ENCODE assay signal across 11 mouse cellular contexts in genomic region chr4:21761416-21762160, GRCm38 (mm10). TPM values are rescaled to one million over a fixed set of nuclear protein-coding genes. Genes with fewer than 3 reads are reported as not detected.
A peak's percentile ranks its signal among the peaks of the same experiment; 100 is the strongest.
DNase-seq lines count a peak whose midpoint lies in the region.
"Had no signal": no experiment of that assay in that cellular context is flagged by ENCODE, and none has a peak within 500 bp of the region (broad histone marks: within the 10 kb centered on the region; RNA-seq: fewer than 3 reads in every experiment).

No protein-coding gene starts in this region.

- DNase-seq in heart, adult 11 months, result peak; percentile 54
- DNase-seq in heart, adult 8-10 months (ENCODE audit: low spot score), result no peak
- peak; percentile 12 to 25 for DNase-seq in lung, adult 18-20 months
- no peak for DNase-seq in lung, postnatal 25 days (ENCODE audit: low spot score)
- DNase-seq in layer of hippocampus, adult 8-10 months (ENCODE audit: low spot score in 2 of 2), result peak; percentile 23 to 49
- peak; percentile 23 for DNase-seq in lung, postnatal 14 days
- DNase-seq in thymus, postnatal 0 days (ENCODE audit: low spot score), result no peak
- DNase-seq: adrenal gland, adult 8-10 months; cerebellum, adult 9-10 months; gastrocnemius, postnatal 10 days; heart, postnatal 36 days had no signal

RNA-seq across cellular contexts. Expression of gene Usp45, which starts 5.4 kb away (rescaled TPM):
- 10 to 100 TPM; 10.9 to 14.0 (median 13.6) TPM for total RNA-seq in heart, adult 8-10 months (2022)
- 10 to 100 TPM; 47.1 to 64.1 (median 54.4) TPM for total RNA-seq in layer of hippocampus, adult 8-10 months (2022)
- polyA plus RNA-seq in thymus, postnatal 0 days (2015; fragmentation: Nextera tagmentation; extraction: Ambion mirVana), result 7.5 and 8.3 TPM in 2 replicates

RNA-seq across cellular contexts. Expression of gene Tstd3, which starts 5.4 kb away (rescaled TPM):
- total RNA-seq in heart, adult 8-10 months (2022), result 10 to 100 TPM; 14.1 to 22.0 (median 19.2) TPM
- 10 to 100 TPM; 21.7 to 24.5 (median 24.0) TPM for total RNA-seq in layer of hippocampus, adult 8-10 months (2022)
- 9.1 and 9.4 TPM in 2 replicates for polyA plus RNA-seq in thymus, postnatal 0 days (2015; fragmentation: Nextera tagmentation; extraction: Ambion mirVana)

RNA-seq across cellular contexts. Expression of gene Ccnc, which starts 34.1 kb away (rescaled TPM):
- total RNA-seq in heart, adult 8-10 months (2022), result 10 to 100 TPM; 10.3 to 13.9 (median 11.5) TPM
- 10 to 100 TPM; 30.5 to 39.4 (median 37.1) TPM for total RNA-seq in layer of hippocampus, adult 8-10 months (2022)
- polyA plus RNA-seq in thymus, postnatal 0 days (2015; fragmentation: Nextera tagmentation; extraction: Ambion mirVana), result 38.9 and 39.7 TPM in 2 replicates

Comparison
In these comparisons a context has a peak if more than half of its experiments do, and no peak if none do; other contexts are left out.
1. DNase-seq: peak in heart, adult 11 months (single experiment), lung, adult 18-20 months (2 of 2), layer of hippocampus, adult 8-10 months (2 of 2) and lung, postnatal 14 days (single experiment); none in heart, adult 8-10 months (single experiment), lung, postnatal 25 days (single experiment) and thymus, postnatal 0 days (single experiment).